Mouse (Mus musculus) neural tube, embryonic 10.5 days (tissue): ENCODE measurements around the gene Xntrpc.

ENCODE experiments used
- DNase-seq: peaks from one replicate; pipeline ENCODE4 v3.0.0-alpha.2; 2017; ENCODE audit warnings: low spot score; ENCODE audit errors: extremely low spot score

Xntrpc gene

GRCm38 (mm10) chr7:102081784-102082183 is 16.3 kb downstream of the Xntrpc start:
- no peak for DNase-seq

DNA sequence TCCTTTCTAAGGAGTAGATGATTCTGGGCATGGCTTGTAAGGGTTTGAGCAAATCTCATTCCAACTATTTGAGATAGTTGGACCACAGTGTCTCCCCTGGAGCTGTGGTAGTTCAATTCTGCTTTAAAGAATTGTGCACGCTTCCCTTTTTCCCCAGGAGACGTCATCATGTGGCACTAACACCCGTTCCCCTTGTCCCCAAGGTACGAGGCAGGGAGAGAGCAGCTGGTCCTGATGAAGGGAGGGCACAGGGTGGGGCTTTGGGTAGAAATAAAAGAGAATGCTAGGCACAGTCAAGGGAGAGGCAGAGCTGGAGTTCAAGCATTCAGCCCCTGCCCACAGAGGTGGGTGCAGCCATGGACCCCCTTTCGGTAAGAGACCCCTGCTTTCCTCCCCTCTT is 17.3 kb downstream of the Xntrpc start, which contains the start of gene Trpc2:
TSS of gene Trpc2 (plus strand) at position 301 of the 400 bp plus-strand sequence.
- DNase-seq, result no peak

- no peak for DNase-seq
Observed at GRCm38 (mm10) chr7:102084041-102084696, 18.7 kb downstream of the Xntrpc start.

DNA sequence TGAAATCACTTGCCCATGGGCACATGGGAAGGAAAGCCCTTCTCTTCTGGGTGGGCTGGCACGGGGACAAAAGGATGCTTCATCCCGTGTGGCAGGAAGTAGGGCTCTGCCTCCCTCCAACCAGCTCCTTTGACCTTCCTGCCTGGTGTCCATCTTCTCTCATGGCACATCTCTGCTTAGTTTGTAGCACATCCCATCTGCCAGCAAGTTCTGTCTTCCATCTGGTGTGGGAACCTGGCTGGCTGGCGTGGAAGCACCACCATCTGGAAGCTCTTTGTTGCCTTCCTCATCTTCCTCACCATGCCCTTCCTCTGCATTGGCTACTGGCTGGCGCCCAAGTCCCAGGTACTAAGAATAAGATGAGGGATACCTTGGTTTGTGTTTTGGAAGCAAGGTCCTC is 21.8 kb downstream of the Xntrpc start:
- DNase-seq, result no peak

DNA sequence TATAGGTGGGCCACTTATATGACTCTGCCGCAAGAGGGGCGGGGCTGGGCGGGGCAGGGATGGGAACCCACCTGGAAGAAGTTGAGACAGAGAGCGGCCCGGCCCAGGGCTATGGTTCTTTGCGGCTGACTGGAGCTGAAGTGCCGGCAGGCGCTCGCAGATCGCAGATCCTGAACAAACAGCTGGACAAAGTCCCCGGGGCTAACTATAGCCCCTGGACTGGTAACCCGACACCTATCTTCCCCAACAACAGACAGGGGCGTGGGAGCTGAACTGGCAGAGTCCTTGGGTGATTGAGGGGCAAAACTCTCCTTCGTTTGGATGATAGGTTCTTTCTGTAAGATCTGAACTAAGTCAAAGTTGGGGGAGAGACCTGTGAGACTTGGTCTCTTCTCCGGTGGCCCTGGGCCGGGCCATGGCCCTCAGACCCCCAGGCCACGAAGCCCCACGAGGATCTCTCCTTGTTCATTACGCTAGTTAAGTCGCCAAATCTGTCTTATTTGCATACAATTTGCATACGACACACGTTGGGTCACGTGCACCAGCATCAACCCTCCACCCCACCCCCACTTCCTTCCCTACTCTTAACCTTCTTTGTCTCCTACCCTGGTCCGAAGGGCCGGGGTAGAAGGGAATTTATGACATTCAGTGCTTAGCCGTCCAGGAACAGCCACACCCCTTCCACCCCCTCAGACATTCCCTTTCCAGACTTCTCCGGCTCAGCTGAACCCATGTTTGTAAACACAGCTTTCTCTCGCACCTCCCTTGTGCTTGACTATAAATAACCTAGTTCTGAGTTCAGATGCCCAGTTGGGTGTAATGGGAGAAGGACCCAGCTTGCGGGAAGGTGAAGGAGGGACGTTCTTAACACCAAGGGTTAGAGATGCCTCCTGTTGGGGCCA is 34.5 kb downstream of the Xntrpc start:
- peak; percentile 64 for DNase-seq

DNA sequence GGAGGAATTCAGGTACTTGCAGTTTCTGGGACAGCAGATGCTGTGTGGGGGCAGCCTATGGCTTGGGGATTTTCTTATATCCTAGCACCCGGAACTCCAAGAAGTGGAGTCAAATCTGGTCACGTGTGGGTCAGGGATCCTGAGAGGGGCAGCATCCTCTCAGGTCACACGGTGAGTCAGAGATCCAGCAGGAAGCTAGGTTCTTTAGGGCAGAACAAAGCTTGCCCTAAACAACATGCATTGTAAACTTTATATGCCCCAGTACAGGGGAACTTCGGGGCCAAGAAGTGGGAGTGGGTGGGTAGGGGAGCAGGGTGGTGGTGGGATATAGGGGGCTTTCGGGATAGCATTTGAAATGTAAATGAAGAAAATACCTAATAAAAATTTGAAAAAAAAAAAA is 35.4 kb downstream of the Xntrpc start:
- no peak for DNase-seq

DNA sequence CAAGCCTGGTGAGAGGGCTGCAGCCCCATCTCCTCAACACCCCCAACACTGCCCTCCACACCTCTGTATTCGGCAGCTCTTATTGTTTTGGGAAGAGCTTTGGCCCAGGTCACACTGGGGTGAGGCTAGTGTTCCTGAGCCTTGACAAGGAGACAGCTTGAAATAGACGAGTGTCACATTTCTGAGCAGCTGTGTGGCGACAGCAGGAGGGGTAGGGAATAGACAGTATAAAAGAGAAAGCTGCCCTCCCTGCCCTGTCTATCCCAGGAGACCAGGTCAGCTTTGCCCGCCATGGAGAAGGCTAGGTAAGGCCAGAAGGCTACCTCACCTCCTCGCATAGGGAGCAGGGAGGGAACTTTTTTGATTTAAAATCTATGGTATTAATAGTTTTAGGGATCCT is 36.0 kb downstream of the Xntrpc start, which contains the start of gene Art1:
TSS of gene Art1 (plus strand) at position 257 of the 400 bp plus-strand sequence.
- DNase-seq, result no peak

GRCm38 (mm10) chr7:102102241-102102640 is 36.7 kb downstream of the Xntrpc start:
- no peak for DNase-seq

GRCm38 (mm10) chr7:102102696-102103095 is 37.2 kb downstream of the Xntrpc start:
- DNase-seq, result no peak

- DNase-seq, result no peak
Observed at GRCm38 (mm10) chr7:102103555-102103954, 38.0 kb downstream of the Xntrpc start.

DNA sequence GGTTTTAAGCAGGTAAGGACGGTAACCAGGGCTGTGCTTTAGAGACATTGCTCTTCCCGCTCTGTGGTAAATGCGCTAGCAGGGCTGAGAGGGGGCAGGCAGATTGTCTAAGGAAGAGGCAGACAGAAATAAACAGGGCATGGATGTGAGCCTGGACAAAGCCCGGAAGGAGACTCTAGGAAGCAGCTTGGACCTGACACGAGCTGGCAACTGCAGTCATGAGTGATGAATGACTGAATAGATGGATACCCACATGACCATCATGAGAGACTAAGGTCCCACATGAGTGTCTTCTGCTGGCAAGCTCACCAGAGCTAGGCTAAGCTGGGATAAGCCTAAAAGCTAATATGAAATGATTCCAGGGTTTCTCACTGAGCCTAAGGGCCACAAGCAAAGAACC is 38.6 kb downstream of the Xntrpc start:
- no peak for DNase-seq

DNA sequence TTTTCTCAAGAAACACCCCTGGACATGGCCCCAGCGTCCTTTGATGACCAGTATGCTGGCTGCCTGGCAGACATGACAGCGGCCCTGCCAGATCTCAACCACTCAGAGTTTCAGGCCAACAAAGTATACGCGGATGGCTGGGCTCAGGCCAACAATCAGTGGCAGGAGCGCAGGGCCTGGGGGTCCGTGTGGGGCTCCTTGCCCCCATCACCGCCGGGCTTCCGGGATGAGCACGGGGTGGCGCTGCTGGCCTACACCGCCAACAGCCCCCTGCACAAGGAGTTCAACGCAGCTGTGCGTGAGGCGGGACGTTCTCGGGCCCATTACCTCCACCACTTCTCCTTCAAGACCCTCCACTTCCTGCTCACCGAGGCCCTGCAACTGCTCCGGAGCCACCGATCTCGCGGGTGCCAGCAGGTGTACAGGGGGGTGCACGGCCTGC is 41.2 kb downstream of the Xntrpc start:
- peak; percentile 40 for DNase-seq

- no peak for DNase-seq
Observed at GRCm38 (mm10) chr7:102108206-102108605, 42.7 kb downstream of the Xntrpc start.

- no peak for DNase-seq
Observed at GRCm38 (mm10) chr7:102109171-102109570, 43.7 kb downstream of the Xntrpc start, which contains the start of gene Art5. Gene Art5, minus strand, starts transcription at chr7:102109489.

DNA sequence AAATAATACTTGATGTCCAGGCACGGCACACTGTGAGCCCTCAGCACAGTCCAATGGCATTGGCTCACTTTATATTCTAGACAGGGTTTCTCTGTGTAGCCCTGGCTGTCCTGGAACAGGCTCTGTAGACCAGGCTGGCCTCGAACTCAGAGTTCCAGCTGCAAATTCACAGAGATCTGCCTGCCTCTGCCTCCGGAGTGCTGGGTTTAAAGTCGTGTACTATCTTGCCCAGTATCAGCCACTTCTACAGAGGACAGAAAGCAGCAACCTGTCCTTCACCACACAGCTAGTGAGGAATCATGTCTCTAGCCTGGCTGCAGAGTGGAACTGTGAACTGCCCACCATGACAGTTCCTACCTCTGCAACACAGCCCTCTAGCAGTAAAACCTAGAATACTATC is 44.2 kb downstream of the Xntrpc start:
- DNase-seq, result no peak

DNA sequence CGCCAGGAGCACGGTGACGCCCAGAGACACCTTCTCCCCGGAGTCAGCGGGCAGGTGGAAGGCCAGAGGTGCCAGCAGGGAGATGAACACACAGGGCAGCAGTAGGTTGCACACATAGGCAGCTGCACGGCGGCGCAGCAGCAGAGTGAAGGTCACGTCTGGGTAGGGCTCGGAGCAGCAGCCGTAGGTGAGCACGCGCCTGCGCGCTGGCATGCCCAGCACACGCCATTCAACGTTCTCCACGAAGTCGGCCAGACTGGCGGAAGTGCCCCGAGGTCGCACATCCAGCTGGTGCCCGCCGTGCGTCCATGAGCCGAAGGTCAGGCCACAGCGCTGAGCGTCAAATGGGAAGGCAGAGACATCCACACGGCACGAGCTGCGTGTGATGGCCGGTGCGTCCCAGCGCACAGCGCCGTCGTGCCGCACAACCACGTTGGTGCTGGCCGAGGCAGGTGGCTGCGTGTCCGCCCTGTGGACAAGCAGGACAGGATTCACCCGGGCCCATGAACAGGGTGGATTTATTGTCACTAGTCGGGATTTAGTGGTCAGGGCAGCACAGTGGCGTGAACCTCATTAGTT is 47.7 kb downstream of the Xntrpc start:
- DNase-seq, result no peak

- no peak for DNase-seq
Observed at GRCm38 (mm10) chr7:102116579-102117331, 51.2 kb downstream of the Xntrpc start, which contains the start of gene Chrna10. Gene Chrna10, minus strand, starts transcription at chr7:102116828.

DNA sequence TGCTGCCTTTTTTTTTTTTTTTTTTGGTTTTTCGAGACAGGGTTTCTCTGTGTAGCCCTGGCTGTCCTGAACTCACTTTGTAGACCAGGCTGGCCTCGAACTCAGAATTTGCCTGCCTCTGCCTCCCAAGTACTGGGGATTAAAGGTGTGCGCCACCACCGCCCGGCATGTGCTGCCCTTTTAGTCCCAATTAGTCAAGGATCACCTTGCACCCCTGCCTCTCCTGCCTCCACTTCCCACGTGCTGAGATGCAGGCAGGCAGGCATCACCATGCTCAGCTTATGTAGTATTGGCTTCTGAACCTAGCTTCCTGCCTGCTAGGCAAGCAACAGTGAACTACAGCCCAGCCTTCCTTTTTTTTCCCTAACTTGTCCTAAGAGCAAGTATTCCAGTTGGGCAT is 51.9 kb downstream of the Xntrpc start:
- DNase-seq, result no peak

GRCm38 (mm10) chr7:102120326-102120725 is 54.8 kb downstream of the Xntrpc start:
- DNase-seq, result no peak

GRCm38 (mm10) chr7:102132395-102132794 is 66.9 kb downstream of the Xntrpc start:
- no peak for DNase-seq

GRCm38 (mm10) chr7:102137464-102137863 is 72.0 kb downstream of the Xntrpc start:
- peak; percentile 51 for DNase-seq
